Mouse (Mus musculus) NIH3T3 (cell line): ENCODE results near the gene Ercc6.

Source experiments
- DNase-seq: peaks from one replicate; pipeline ENCODE4 v3.0.0-alpha.2; 2012; ENCODE audit warnings: low read depth

Ercc6 gene

DNA sequence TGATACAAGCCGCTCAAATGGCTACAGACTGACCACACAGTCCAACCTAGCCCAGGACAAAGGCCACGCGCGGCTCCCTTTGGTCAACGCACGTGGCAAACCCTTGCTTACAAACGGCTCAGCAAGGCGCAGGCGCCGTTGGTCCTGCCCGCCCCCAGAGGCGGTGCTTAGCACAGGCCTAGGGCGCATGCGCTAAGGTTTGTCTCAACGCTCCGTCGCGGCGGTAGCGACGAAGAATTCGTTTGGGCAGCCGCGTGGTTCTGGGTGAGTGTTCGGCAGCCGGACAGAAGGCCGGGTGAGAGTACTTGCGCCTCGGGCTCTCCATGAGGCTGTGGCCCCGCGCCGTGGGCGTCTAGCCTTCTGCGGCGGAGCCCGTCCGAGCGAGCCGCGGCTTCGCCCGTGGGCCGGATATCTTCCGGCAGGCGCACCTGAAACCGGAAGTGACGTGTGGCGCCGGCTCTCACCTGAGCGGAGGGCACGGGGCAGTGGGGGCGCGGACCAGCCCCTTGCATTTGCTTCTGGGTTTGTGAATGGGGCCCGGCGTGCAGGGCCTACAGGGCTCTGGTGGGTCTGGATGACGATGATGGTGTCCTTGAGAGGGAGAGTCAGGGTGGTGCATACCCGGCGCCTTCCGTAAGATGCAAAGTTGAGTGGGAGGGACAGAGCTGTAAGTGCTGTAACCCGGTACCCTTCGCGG lies at the start of gene Ercc6:
Ercc6 (plus strand) TSS at position 186 of the 697 bp plus-strand sequence.
- peak; percentile 96 for DNase-seq

- no peak for DNase-seq
Measured at GRCm38 (mm10) chr14:32464601-32465505, 48.5 kb upstream of the Ercc6 start, which contains the start of gene Slc18a3. Slc18a3 (minus strand) TSS chr14:32464850.

DNA sequence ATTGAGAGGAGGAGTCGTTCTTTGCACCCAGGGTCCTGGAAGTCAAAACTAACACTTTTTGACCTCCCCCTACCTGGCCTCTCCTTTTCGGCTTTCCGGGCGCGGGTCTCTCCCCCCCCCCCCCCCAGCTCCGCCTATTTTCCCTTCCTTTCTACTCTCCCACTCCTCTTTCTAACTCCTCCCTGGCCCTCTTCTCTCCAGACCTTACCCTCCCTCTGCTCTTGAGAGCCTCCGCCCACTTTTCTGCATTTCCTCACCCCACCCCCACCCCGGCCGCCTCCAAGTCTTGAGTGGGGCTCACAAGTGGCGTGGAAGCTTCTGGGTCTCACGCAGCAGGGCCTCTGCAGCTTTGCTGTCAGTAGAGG lies 47.8 kb upstream of the Ercc6 start:
- DNase-seq: no peak

DNA sequence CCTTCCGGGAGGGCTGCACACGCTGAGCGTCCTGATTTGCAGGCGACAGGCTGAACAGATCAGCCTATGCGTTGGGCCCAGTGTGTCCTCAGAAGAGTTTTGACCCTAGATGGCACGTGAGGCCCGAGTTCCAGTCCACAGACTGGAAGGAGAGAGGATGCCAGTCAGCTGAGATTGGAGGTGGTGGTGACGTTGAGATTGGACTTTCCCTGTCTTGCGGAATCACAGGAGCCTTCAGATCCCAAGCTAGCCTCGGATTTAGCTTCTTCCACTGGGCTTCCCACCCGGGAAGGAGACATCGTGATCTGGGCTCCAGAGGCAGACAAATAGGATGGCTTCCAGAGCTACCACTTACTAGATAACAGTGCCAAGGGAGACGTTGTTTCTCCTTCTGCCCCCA lies 47.4 kb upstream of the Ercc6 start, which contains the start of gene Chat:
Chat (minus strand) TSS at position 101 of the 400 bp plus-strand sequence.
- no peak for DNase-seq

DNA sequence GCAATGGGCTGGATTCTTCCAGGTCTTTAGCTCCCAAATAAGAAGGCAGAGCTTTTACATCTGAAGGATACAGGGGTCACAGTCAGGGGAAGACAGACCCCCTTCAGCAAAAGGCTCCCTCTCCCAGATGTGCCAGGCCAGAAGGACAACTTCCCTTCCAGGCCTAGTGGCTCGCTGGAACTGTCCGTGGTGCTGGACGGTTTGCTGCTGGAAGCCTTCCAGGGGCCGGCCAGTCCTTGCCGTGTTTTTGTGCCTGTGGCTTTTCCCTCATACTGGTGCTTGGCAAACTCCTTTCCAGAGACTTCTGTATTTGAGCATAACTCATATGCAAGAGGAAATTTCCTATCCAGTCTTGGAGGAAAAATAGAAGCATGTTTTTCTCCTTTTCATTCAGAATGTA lies 45.7 kb upstream of the Ercc6 start:
- DNase-seq: peak; percentile 71

GRCm38 (mm10) chr14:32472996-32473395 lies 40.3 kb upstream of the Ercc6 start:
- peak; percentile 82 for DNase-seq

DNA sequence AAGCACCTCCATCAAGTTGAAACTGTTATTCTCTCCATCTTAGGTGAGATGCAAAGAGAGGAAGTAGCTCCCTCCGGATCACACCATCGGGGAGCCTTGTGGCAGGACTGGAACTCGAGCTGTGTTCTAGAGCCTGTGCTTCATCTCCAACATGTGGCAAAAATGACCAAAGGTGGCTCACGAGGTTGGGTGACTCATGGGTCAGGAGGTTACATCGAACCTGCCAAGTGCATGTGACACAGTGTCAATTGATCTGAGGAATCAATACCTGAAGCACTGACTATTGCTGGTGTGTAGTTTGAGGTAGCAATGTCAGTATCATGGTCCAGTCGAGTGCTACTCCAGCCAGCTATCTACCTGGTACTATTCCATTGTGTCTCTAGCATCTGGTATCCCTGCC lies 36.8 kb upstream of the Ercc6 start:
- DNase-seq: no peak

- no peak for DNase-seq
Measured at GRCm38 (mm10) chr14:32477581-32477980, 35.7 kb upstream of the Ercc6 start.

DNA sequence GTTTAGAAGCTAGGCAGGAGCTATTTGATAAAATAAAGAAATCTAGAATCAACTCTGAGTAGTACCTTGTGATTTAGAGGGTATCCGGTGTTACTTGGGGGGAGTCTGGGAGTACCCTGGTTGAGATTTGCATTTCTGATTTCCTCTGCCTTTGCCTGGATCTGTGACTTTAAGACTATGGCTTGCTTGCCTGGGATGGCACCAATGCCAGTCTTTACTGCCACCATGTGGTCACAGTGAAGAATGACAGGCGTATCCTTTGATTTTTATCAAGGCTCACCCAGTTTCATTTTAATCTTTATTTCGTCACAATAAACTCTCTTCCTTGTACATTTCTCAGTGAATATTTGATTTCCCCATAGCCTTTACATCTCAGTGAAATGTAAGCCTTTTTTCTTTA lies 31.3 kb upstream of the Ercc6 start:
- DNase-seq: peak; percentile 73

DNA sequence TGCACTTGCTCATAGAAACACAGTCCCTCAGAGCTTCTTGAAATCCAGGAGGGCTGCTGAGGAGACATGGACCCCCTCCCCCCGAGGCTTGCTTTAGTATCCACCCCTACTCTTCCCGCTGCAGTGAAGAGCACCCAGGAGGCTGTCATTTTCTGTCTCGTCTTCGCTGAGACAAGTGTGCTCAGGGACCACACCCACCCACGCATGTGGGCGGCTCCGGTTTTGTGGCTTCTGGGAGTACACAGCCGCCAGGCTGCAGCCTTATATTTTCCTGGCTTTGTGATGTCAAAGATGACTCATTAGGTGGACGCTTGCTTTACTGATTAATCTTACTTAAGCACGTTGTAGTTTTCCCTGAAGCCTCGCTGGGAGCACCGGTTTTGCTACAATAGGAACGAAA lies 20.8 kb upstream of the Ercc6 start:
- DNase-seq: peak; percentile 67

DNA sequence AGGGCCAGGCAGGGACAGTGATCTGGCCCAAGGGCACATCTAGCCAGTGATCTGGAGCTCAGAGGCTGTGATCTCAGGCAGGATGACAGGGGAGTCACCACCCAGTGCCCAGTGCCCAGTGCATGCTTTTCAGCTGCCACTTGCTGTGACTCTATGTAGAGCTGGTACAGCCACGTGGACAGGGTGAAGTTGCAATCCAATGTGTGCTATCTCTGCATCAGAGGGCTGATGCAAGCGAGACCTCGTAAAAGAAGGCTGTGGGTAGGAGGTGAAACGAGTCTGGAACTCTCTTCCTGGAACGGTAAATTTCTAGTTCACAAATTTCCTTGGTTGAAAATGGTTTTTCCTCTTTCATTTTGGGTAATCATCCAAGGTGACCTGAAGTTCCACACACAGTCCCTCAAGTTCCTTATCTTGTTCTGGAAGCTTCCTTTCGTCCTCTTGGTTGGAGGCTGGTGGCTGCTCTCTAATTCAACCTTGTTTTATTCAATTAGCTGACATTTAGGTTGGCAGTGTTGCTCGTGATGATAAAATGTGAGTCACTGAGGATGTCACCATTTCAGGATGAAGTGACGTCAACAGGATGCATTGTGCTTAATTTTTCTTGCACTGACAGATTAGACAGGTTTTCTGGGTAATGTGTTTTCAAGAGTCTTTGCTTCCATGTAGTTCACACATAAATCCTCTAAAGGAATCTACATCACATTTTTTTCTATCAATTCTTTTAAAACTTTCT lies 17.0 kb upstream of the Ercc6 start:
- DNase-seq: no peak

- DNase-seq: no peak
Measured at GRCm38 (mm10) chr14:32501303-32501702, 12.0 kb upstream of the Ercc6 start.

- DNase-seq: no peak
Measured at GRCm38 (mm10) chr14:32502764-32503688, 10.3 kb upstream of the Ercc6 start.

DNA sequence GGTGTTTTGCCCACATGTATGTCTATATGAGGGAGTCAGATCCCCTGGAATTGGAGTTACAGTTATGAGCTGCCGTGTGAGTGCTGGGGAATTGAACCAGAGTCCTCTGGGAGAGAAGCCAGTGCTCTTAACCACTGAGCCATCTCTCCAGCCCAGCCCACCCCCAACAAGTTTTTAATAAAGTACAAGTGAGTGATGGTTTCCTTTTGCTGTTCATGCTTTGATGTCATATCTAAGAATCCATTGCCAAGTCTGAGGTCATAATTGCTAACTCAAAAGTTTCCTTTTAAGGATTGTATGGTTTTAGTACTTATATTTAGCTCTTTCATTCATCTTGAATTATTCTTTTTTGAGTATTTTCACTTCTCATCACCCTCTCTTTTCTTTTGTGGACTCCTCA lies 9.4 kb upstream of the Ercc6 start:
- DNase-seq: no peak

DNA sequence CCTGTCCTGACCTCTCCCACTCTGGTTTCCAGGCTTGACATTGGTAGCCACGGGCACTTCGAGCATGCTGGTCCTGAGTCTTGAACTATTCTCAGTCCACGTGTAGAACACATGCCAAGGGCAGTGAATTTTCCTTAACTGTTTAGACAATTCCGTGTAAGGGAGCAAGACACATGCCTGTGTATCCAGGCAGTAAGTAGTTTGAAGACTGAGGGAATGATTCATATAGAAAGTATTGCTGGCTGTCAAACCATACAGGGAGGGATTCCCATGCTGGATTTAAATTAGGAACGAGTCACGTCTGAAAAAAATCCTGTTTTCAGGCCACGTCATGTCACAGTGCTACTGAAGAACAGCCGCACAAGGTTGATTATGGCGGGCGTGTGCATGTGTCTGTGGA lies 7.0 kb upstream of the Ercc6 start:
- DNase-seq: peak; percentile 52

GRCm38 (mm10) chr14:32507216-32507615 lies 6.1 kb upstream of the Ercc6 start:
- no peak for DNase-seq

DNA sequence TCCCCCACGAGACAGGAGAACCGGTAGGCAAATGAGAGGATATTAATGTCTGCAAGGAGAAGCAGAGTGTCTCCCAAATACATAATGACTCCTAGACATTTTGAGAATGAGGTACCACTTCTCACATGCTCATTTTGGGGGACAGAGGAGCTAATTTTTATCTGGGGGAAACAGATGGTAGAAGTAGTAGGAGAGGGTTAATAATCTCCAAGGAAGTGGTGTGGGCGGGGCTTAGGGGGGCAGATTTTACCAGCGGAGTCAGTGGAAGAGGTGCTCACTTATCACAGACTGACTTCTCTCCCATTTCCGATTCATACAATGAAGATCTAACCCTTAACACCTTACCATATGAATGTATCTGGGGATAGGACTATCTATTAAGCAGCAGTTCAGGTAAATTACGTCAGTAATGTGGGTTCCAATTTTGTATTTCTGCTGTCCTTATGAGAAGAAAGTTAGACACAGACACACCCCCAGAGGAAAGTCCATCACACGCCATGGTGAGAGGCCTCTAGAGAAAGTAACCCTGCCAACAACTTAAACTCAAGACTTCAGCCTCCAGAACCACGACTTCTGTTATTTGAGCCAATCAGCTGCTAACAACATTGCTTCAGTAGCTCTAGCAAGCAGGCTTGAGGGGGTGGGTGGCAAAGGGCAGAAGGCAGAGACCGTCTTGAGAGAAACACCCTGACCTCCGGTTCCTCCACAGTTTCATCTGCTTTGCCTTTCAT lies 5.1 kb upstream of the Ercc6 start:
- DNase-seq: no peak

DNA sequence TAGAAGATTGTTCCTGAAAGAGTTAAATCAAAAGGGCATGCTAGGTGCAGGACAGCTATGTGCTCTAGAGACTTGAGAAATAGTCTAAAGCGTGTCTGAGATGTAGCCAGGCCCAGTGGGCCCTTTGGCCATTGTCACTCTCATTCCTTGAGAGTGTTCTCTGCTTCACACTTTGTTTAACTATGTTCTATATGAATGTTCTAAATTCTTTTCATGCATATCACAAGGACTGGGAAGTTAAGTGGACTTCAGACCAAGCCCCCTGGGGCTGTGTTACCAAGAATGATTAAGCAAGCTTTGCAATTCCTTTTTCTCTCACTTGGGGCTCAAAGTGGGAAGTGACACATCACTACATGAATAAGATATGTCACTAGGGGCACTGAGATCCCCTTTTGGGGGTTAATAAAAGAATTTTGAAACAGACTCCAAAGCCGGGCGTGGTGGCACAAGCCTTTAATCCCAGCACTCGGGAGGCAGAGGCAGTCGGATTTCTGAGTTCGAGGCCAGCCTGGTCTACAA lies 3.8 kb upstream of the Ercc6 start:
- DNase-seq: no peak

GRCm38 (mm10) chr14:32512912-32513311 lies 409 bp upstream of the Ercc6 start:
- DNase-seq: no peak

DNA sequence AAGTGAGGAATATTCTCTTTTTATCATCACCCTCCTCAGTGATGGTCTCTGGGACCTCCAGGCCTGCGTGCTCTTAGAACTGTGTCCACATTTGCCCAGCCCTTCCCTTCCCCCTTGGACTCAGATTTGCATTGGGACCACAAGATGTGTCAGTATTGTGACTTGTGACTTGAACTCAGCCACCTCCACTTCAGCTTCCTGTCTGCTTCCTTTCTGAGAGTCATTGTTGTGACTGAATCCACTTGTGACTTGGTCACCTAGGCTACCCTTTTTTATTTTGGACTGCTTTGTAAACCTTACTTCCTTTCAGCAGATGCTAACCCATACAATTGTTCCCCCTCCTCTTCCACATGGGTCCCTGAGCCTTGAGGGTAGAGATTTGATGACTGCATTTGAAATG lies 2.8 kb downstream of the Ercc6 start:
- DNase-seq: no peak

GRCm38 (mm10) chr14:32518543-32518942 lies 5.2 kb downstream of the Ercc6 start:
- no peak for DNase-seq
